Mouse (Mus musculus): ENCODE data around the gene Pam. TPM values are rescaled to one million over a fixed set of nuclear protein-coding genes. Genes with fewer than 3 reads are reported as not detected.

Pam gene
- polyA plus RNA-seq, 1 experiment, result 67.3 TPM

DNA sequence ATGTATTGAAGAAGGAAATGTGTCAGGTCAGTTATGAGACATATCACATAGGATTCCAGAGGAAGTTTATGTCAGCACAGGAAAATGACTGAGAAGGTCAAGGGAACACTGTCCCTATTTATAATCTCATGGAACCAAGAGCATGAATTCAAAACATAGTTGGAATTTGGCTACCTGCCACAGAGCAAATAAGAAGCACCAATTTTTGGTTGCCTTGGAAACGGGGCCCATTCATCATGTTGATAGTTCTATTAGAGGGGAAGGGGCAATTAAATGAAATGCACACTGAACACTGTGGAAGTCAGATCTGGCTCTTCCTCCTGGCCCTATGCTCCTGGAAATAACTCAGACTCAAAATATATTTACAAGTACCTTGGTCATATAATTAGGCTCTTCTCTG lies 173.6 kb downstream of the Pam start:
- 90% methylated on average over 1 of the region's 1 CpGs for WGBS
- no peak for TF ChIP-seq POLR2A (IDR thresholded peaks at IDR 0.05; ENCODE audit: control insufficient read depth, extremely low read depth, insufficient read depth, low read length, poor library complexity)
- TF ChIP-seq CTCF (IDR thresholded peaks at IDR 0.05; ENCODE audit: borderline replicate concordance, control insufficient read depth, extremely low read depth, insufficient read depth, low read length, poor library complexity), result no peak
- no peak overlapping the region for H3K27ac ChIP-seq (ENCODE audit: control insufficient read depth, insufficient read depth, low read length)
- no peak overlapping the region for H3K4me3 ChIP-seq (ENCODE audit: control insufficient read depth, insufficient read depth, low read length)
- no peaks in the 10 kb centered on the region for H3K4me1 ChIP-seq (replicated peaks; ENCODE audit: control insufficient read depth, insufficient read depth, low read length)
- H3K36me3 ChIP-seq (ENCODE audit: control insufficient read depth, insufficient read depth, low read length), result no peaks in the 10 kb centered on the region
- DNase-seq, result no peak
- H3K27me3 ChIP-seq (ENCODE audit: control insufficient read depth, insufficient read depth, low read length), result no peaks in the 10 kb centered on the region

DNA sequence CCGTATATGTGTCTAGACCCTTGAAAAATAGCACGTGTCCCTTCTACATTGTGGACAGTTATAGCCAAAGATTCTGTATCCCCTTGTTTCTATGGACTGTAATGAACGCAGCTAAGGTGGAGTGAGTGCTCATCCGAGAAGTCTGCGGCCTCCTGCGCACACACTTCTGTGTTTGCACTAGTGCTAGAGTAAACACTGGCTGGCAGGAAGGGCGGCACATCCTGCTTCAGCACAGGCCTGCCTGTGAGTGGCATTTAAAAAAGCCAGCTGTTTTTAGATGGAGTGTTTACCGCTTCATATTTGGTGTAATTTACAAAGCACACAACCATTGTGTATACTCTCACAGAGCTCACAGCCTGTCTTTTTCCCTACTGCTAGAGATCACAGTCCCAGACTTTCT lies 177.0 kb downstream of the Pam start:
- no peaks in the 10 kb centered on the region for H3K36me3 ChIP-seq (ENCODE audit: control insufficient read depth, insufficient read depth, low read length)
- no peak overlapping the region for H3K27ac ChIP-seq (ENCODE audit: control insufficient read depth, insufficient read depth, low read length)
- no peaks in the 10 kb centered on the region for H3K27me3 ChIP-seq (ENCODE audit: control insufficient read depth, insufficient read depth, low read length)
- no peak for DNase-seq
- TF ChIP-seq CTCF (IDR thresholded peaks at IDR 0.05; ENCODE audit: borderline replicate concordance, control insufficient read depth, extremely low read depth, insufficient read depth, low read length, poor library complexity) (no peak), POLR2A (IDR thresholded peaks at IDR 0.05; ENCODE audit: control insufficient read depth, extremely low read depth, insufficient read depth, low read length, poor library complexity) (no peak)
- no peak overlapping the region for H3K4me3 ChIP-seq (ENCODE audit: control insufficient read depth, insufficient read depth, low read length)
- WGBS, result 91% methylated on average over 8 of the region's 8 CpGs
- H3K4me1 ChIP-seq (replicated peaks; ENCODE audit: control insufficient read depth, insufficient read depth, low read length), result no peaks in the 10 kb centered on the region

DNA sequence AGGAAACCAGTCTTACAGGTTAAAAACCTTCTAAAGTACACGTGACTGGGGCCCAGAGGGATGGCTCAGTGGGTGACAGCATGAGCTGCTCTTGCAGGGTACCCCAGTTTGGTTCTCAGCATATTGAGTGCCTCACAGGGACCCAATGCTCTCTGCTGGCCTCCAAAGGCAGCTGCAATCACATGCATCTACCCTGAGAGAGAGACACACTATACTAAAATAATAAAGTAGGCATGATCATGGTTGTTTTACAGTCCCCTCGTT lies 178.5 kb downstream of the Pam start:
- no peak overlapping the region for H3K4me3 ChIP-seq (ENCODE audit: control insufficient read depth, insufficient read depth, low read length)
- H3K27me3 ChIP-seq (ENCODE audit: control insufficient read depth, insufficient read depth, low read length), result no peaks in the 10 kb centered on the region
- H3K27ac ChIP-seq (ENCODE audit: control insufficient read depth, insufficient read depth, low read length), result no peak overlapping the region
- 87% methylated on average over 2 of the region's 2 CpGs for WGBS
- DNase-seq, result no peak
- TF ChIP-seq CTCF (IDR thresholded peaks at IDR 0.05; ENCODE audit: borderline replicate concordance, control insufficient read depth, extremely low read depth, insufficient read depth, low read length, poor library complexity), result no peak
- no peak for TF ChIP-seq POLR2A (IDR thresholded peaks at IDR 0.05; ENCODE audit: control insufficient read depth, extremely low read depth, insufficient read depth, low read length, poor library complexity)
- H3K36me3 ChIP-seq (ENCODE audit: control insufficient read depth, insufficient read depth, low read length), result no peaks in the 10 kb centered on the region
- H3K4me1 ChIP-seq (replicated peaks; ENCODE audit: control insufficient read depth, insufficient read depth, low read length), result no peaks in the 10 kb centered on the region

DNA sequence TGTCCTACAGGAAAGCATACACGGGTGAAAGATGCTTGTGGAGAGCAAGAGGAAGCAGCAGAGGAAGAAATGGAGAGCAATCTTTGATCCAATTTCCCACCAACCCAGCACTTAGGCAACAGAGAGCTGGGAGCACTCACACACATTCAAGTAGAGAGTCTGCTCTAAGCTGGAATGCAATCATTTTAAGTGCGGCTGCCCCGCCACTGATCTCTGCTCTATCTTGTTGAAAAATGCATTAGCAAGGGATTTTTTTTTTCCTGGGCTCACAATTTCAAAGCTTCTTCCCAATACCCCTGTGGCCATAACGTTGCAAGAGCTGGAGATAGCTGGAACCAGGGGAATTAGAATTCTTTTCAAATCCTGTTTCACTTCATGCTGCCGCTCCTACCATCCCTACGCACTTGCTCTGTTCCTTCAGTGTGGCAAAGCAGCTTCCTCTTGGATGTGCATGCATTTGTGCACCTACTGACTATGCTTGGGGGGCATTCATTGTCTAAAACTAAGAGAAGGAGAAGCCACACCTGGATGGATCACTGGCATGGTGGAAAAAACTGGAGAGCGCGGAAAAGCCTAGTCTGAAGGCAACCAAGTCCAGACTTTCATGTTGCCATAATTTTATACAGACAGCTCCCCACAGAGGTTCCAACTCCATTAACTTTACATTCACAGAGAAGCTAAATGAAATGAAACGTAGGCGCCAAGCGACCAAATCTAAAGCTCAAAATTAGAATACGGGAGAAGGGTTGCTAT lies 179.1 kb downstream of the Pam start:
- Histone ChIP-seq H3K27ac (ENCODE audit: control insufficient read depth, insufficient read depth, low read length) (no peak overlapping the region), H3K36me3 (ENCODE audit: control insufficient read depth, insufficient read depth, low read length) (no peaks in the 10 kb centered on the region), H3K4me1 (replicated peaks; ENCODE audit: control insufficient read depth, insufficient read depth, low read length) (no peaks in the 10 kb centered on the region), H3K4me3 (ENCODE audit: control insufficient read depth, insufficient read depth, low read length) (no peak overlapping the region), H3K27me3 (ENCODE audit: control insufficient read depth, insufficient read depth, low read length) (no peaks in the 10 kb centered on the region)
- no peak for TF ChIP-seq CTCF (IDR thresholded peaks at IDR 0.05; ENCODE audit: borderline replicate concordance, control insufficient read depth, extremely low read depth, insufficient read depth, low read length, poor library complexity)
- no peak for TF ChIP-seq POLR2A (IDR thresholded peaks at IDR 0.05; ENCODE audit: control insufficient read depth, extremely low read depth, insufficient read depth, low read length, poor library complexity)
- no peak for DNase-seq
- WGBS, result 92% methylated on average over 12 of the region's 12 CpGs

DNA sequence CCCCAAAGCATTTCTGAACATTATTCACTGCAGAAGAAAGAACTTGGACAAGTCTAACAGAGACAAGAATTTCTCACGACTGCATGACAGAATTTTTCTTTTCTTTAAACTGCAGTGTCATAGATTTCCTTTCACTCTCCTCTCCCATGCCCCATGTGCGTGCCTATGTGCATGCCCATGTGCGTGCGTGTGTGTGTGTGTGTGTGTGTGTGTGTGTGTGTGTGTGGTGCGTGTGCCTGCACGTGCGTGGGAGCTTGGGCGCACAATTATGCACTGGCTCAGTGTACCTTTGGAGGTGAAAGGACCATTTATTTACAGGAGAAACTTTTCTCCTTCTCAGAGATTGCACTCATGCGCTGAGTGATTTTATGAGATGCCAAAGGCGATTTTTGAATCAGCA lies 179.7 kb downstream of the Pam start:
- H3K36me3 ChIP-seq (ENCODE audit: control insufficient read depth, insufficient read depth, low read length), result no peaks in the 10 kb centered on the region
- TF ChIP-seq CTCF (IDR thresholded peaks at IDR 0.05; ENCODE audit: borderline replicate concordance, control insufficient read depth, extremely low read depth, insufficient read depth, low read length, poor library complexity) (no peak), POLR2A (IDR thresholded peaks at IDR 0.05; ENCODE audit: control insufficient read depth, extremely low read depth, insufficient read depth, low read length, poor library complexity) (no peak)
- H3K4me3 ChIP-seq (ENCODE audit: control insufficient read depth, insufficient read depth, low read length), result no peak overlapping the region
- H3K27ac ChIP-seq (ENCODE audit: control insufficient read depth, insufficient read depth, low read length), result no peak overlapping the region
- WGBS, result 89% methylated on average over 10 of the region's 10 CpGs
- DNase-seq, result no peak
- no peaks in the 10 kb centered on the region for H3K4me1 ChIP-seq (replicated peaks; ENCODE audit: control insufficient read depth, insufficient read depth, low read length)
- H3K27me3 ChIP-seq (ENCODE audit: control insufficient read depth, insufficient read depth, low read length), result no peaks in the 10 kb centered on the region

DNA sequence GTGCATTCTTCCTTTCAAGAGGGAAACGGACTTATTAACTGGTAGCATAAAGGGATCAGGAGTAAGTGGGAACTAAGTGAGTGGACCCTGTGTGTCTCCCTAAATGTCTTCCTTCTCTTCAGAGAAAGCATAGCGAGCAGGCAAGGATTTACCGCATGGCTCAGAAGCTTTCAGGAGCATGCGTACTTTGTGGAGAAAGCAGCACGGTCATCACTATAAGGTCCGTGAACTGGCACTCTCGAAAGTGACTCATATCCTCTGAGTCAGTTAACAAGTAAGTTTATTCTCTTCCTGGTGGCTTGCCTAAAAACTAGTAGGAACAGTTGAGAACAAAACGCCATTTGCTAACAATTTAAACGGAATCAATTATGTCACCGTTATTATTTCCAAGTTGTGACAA lies 184.6 kb downstream of the Pam start:
- no peak for DNase-seq
- TF ChIP-seq POLR2A (IDR thresholded peaks at IDR 0.05; ENCODE audit: control insufficient read depth, extremely low read depth, insufficient read depth, low read length, poor library complexity), result no peak
- TF ChIP-seq CTCF (IDR thresholded peaks at IDR 0.05; ENCODE audit: borderline replicate concordance, control insufficient read depth, extremely low read depth, insufficient read depth, low read length, poor library complexity), result no peak
- Histone ChIP-seq H3K36me3 (ENCODE audit: control insufficient read depth, insufficient read depth, low read length) (no peaks in the 10 kb centered on the region), H3K27me3 (ENCODE audit: control insufficient read depth, insufficient read depth, low read length) (no peaks in the 10 kb centered on the region), H3K27ac (ENCODE audit: control insufficient read depth, insufficient read depth, low read length) (no peak overlapping the region), H3K4me3 (ENCODE audit: control insufficient read depth, insufficient read depth, low read length) (no peak overlapping the region), H3K4me1 (replicated peaks; ENCODE audit: control insufficient read depth, insufficient read depth, low read length) (no peaks in the 10 kb centered on the region)
- WGBS, result 95% methylated on average over 10 of the region's 10 CpGs

DNA sequence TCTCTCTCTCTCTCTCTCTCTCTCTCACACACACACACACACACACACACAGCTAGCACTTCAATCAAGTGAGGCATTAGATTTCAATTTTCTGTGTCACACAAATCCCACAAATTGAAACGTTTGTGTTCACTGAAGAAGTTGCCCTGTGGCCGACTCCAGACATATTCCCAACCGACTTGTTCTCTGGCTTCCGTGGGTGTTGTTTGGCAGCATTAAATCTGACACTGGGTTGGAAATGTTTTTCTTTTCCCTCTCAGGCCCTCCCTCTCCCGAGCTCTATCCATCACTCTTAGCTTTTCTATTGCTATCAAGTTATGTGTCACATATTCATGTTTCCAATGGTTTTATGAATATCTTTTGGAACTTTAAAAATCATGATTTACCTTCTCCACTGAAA lies 185.9 kb downstream of the Pam start:
- no peak for TF ChIP-seq POLR2A (IDR thresholded peaks at IDR 0.05; ENCODE audit: control insufficient read depth, extremely low read depth, insufficient read depth, low read length, poor library complexity)
- TF ChIP-seq CTCF (IDR thresholded peaks at IDR 0.05; ENCODE audit: borderline replicate concordance, control insufficient read depth, extremely low read depth, insufficient read depth, low read length, poor library complexity), result no peak
- Histone ChIP-seq H3K27ac (ENCODE audit: control insufficient read depth, insufficient read depth, low read length) (no peak overlapping the region), H3K4me1 (replicated peaks; ENCODE audit: control insufficient read depth, insufficient read depth, low read length) (no peaks in the 10 kb centered on the region), H3K36me3 (ENCODE audit: control insufficient read depth, insufficient read depth, low read length) (no peaks in the 10 kb centered on the region), H3K27me3 (ENCODE audit: control insufficient read depth, insufficient read depth, low read length) (no peaks in the 10 kb centered on the region), H3K4me3 (ENCODE audit: control insufficient read depth, insufficient read depth, low read length) (no peak overlapping the region)
- 91% methylated on average over 5 of the region's 5 CpGs for WGBS
- DNase-seq, result no peak

All from thymus, adult 2 months (tissue).